Mouse (Mus musculus): Measurements from ENCODE around the gene Zfp97.
"Not testable (repeated sequence)": the region's sequence is repeated elsewhere in the genome, so short reads cannot be mapped to it uniquely, and the experiment has no call there.

The Zfp97 gene

GRCm38 (mm10) chr17:17120830-17121502 is at the start of gene Zfp97:
TSS of gene Zfp97 (plus strand) at chr17:17121415.
- DNase-seq, result not testable (repeated sequence)

GRCm38 (mm10) chr17:17178757-17179413 is 57.7 kb downstream of the Zfp97 start:
- not testable (repeated sequence) for DNase-seq

- not testable (repeated sequence) for DNase-seq
These were observed 73.5 kb downstream of the Zfp97 start for GRCm38 (mm10) chr17:17194761-17195160.

GRCm38 (mm10) chr17:17195178-17195577 is 74.0 kb downstream of the Zfp97 start:
- DNase-seq, result no peak

GRCm38 (mm10) chr17:17196111-17196510 is 74.9 kb downstream of the Zfp97 start:
- not testable (repeated sequence) for DNase-seq

Measured in cerebellum, adult 11 months (tissue).